ENCODE assay signal across 17 mouse cellular contexts in the genomic region with DNA sequence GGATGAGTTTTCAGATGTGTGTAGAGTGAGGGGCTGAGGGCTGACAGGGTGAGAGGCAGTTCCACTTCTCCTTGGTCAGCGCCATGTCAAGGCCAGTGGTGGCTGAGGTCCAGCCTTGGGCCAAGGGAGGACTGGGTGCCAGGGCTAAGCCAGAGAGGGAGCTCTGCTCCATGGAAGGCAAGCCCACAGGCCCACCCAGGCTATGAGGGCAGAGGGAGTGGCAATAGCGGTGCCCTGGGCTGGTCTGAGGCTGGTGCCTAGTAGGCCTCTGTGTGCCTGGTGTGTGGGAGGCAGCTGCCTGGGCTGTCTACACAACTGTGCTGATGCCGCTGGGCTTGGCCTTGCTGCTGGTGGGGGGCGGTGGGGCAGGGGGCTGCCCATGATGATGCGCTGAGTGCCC. TPM values are rescaled to one million over a fixed set of nuclear protein-coding genes. Genes with fewer than 3 reads are reported as not detected.
DNase-seq lines count a peak whose midpoint lies in the region; ATAC-seq and TF ChIP-seq lines count a peak whose summit lies in the region.
"Had no signal": no experiment of that assay in that cellular context is flagged by ENCODE, and none has a peak within 500 bp of the region (broad histone marks: within the 10 kb centered on the region; RNA-seq: fewer than 3 reads in every experiment).

No protein-coding gene starts in this region.

- no peaks in the 10 kb centered on the region for H3K27me3 ChIP-seq in midbrain, embryonic 12.5 days
- H3K27me3 ChIP-seq in midbrain, embryonic 16.5 days (ENCODE audit: control insufficient read depth, insufficient read depth, low read depth, low read length) = no peaks in the 10 kb centered on the region
- H3K27me3 ChIP-seq in hindbrain, postnatal 0 days (ENCODE audit: insufficient read depth, low read length) = no peaks in the 10 kb centered on the region
- H3K27me3 ChIP-seq: limb, embryonic 15.5 days; lung, embryonic 15.5 days; megakaryocyte, embryonic 14.5 days; neural tube, embryonic 13.5 days had no signal

- no peak overlapping the region for H3K4me2 ChIP-seq in midbrain, embryonic 12.5 days (replicated peaks)
- H3K4me2 ChIP-seq in midbrain, embryonic 16.5 days (ENCODE audit: low read length) = no peak overlapping the region
- no peak overlapping the region for H3K4me2 ChIP-seq in hindbrain, postnatal 0 days (ENCODE audit: low read depth, low read length)
- H3K4me2 ChIP-seq: limb, embryonic 15.5 days; lung, embryonic 15.5 days; neural tube, embryonic 13.5 days had no signal

- H3K36me3 ChIP-seq in midbrain, embryonic 12.5 days = peaks cover 66% of the 10 kb centered on the region
- peaks cover 36% of the 10 kb centered on the region for H3K36me3 ChIP-seq in midbrain, embryonic 16.5 days (ENCODE audit: control insufficient read depth, insufficient read depth, low read length)
- peaks cover 38% of the 10 kb centered on the region for H3K36me3 ChIP-seq in hindbrain, postnatal 0 days (ENCODE audit: insufficient read depth, low read length)

- DNase-seq in heart, adult 11 months = peak; percentile 88
- no peak for DNase-seq in heart, postnatal 4 days
- peak; percentile 36 for DNase-seq in adrenal gland, postnatal 25 days
- no peak for DNase-seq in hindbrain, postnatal 0 days (ENCODE audit: low spot score)
- DNase-seq in kidney, adult 11 months = no peak
- DNase-seq in layer of hippocampus, adult 11-12 months (ENCODE audit: low spot score) = no peak
- DNase-seq: cerebellum, adult 9-10 months; kidney, adult 9 months; right cerebral cortex, postnatal 25 days had no signal

- no peak overlapping the region for H3K4me3 ChIP-seq in midbrain, embryonic 12.5 days
- no peak overlapping the region for H3K4me3 ChIP-seq in midbrain, embryonic 16.5 days (ENCODE audit: low read depth, low read length)
- H3K4me3 ChIP-seq in hindbrain, postnatal 0 days (ENCODE audit: low read length) = no peak overlapping the region
- H3K4me3 ChIP-seq: erythroblast, embryonic 14.5 days; layer of hippocampus, adult 2 months; limb, embryonic 15.5 days; lung, embryonic 15.5 days; megakaryocyte, embryonic 14.5 days; neural tube, embryonic 13.5 days had no signal

- H3K9ac ChIP-seq in midbrain, embryonic 12.5 days (replicated peaks) = no peak overlapping the region
- H3K9ac ChIP-seq in midbrain, embryonic 16.5 days (ENCODE audit: low read depth, low read length) = no peak overlapping the region
- no peak overlapping the region for H3K9ac ChIP-seq in hindbrain, postnatal 0 days (replicated peaks; ENCODE audit: low read length)
- H3K9ac ChIP-seq: limb, embryonic 15.5 days; lung, embryonic 15.5 days; neural tube, embryonic 13.5 days had no signal

- no peaks in the 10 kb centered on the region for H3K9me3 ChIP-seq in midbrain, embryonic 12.5 days
- H3K9me3 ChIP-seq in midbrain, embryonic 16.5 days (replicated peaks; ENCODE audit: control insufficient read depth, low read length, poor library complexity, severe bottlenecking) = no peaks in the 10 kb centered on the region
- no peaks in the 10 kb centered on the region for H3K9me3 ChIP-seq in hindbrain, postnatal 0 days (ENCODE audit: low read length)
- H3K9me3 ChIP-seq: limb, embryonic 15.5 days; lung, embryonic 15.5 days; megakaryocyte, embryonic 14.5 days; neural tube, embryonic 13.5 days had no signal

- H3K27ac ChIP-seq in midbrain, embryonic 12.5 days (replicated peaks) = no peak overlapping the region
- H3K27ac ChIP-seq in midbrain, embryonic 16.5 days (ENCODE audit: low read length) = no peak overlapping the region
- H3K27ac ChIP-seq in hindbrain, postnatal 0 days = no peak overlapping the region
- H3K27ac ChIP-seq: layer of hippocampus, adult 2 months; limb, embryonic 15.5 days; neural tube, embryonic 13.5 days had no signal

- WGBS in midbrain, embryonic 12.5 days = 92% methylated on average over 5 of the region's 5 CpGs
- 96% methylated on average over 5 of the region's 5 CpGs for WGBS in midbrain, embryonic 16.5 days
- whole genome bisulfite sequencing in hindbrain, postnatal 0 days = 90% methylated on average over 5 of the region's 5 CpGs

- no peaks in the 10 kb centered on the region for H3K4me1 ChIP-seq in midbrain, embryonic 12.5 days
- no peaks in the 10 kb centered on the region for H3K4me1 ChIP-seq in midbrain, embryonic 16.5 days (ENCODE audit: control insufficient read depth, insufficient read depth, low read length)
- H3K4me1 ChIP-seq in hindbrain, postnatal 0 days (ENCODE audit: insufficient read depth, low read length) = no peaks in the 10 kb centered on the region
- H3K4me1 ChIP-seq: limb, embryonic 15.5 days had no signal

- TF ChIP-seq CTCF in hindbrain, postnatal 0 days (IDR thresholded peaks at IDR 0.05; ENCODE audit: low read depth) = no peak

- 0 out of 2 replicates have a peak, but pooled peaks have one; percentile 20 for ATAC-seq in midbrain, embryonic 12.5 days (ENCODE audit: low FRiP score, low read depth)
- ATAC-seq in midbrain, embryonic 16.5 days = no peak
- peak; percentile 11; the same call in 1 of the 2 replicates for ATAC-seq in hindbrain, postnatal 0 days

RNA-seq across cellular contexts. Expression of a gene that starts 57.6 kb away (rescaled TPM):
- 10 to 100 TPM; 19.4 to 19.8 TPM for total RNA-seq in heart, postnatal 4 days (2021)
- polyA plus RNA-seq in midbrain, embryonic 12.5 days (2016; fragmentation: Nextera tagmentation; extraction: Ambion mirVana) = 2.5 and 3.1 TPM in 2 replicates
- polyA plus RNA-seq in midbrain, embryonic 16.5 days (2015; fragmentation: Nextera tagmentation; extraction: Ambion mirVana) = 5.8 and 8.1 TPM in 2 replicates
- total RNA-seq in adrenal gland, postnatal 25 days (2021) = 18.9 and 19.1 TPM in 2 replicates
- total RNA-seq in hindbrain, postnatal 0 days (2014; rRNA removed) = 17.4 and 18.0 TPM in 2 replicates
- 17.1 and 17.6 TPM in 2 replicates for polyA plus RNA-seq in hindbrain, postnatal 0 days (2015; fragmentation: Nextera tagmentation; extraction: Ambion mirVana)

Comparison
In these comparisons a context has a peak if more than half of its experiments do, and no peak if none do; other contexts are left out.
1. DNase-seq: peak in heart, adult 11 months (single experiment) and adrenal gland, postnatal 25 days (single experiment); none in heart, postnatal 4 days (single experiment), hindbrain, postnatal 0 days (single experiment), kidney, adult 11 months (single experiment) and layer of hippocampus, adult 11-12 months (single experiment).